Mouse (Mus musculus) 3134 (cell line): ENCODE measurements around the gene Zdhhc1.

Experiments used
- DNase-seq: peaks from one replicate; pipeline ENCODE4 v3.0.0-alpha.2; 2011; ENCODE audit warnings: low spot score; ENCODE audit not compliant: insufficient read length; ENCODE audit errors: extremely low read depth

Zdhhc1 gene

GRCm38 (mm10) chr8:105426878-105427277, 69.8 kb downstream of the Zdhhc1 start:
- DNase-seq, result no peak
